Mouse (Mus musculus) lung, embryonic 16.5 days (tissue): ENCODE measurements around the gene Slc10a7. TPM values are rescaled to one million over a fixed set of nuclear protein-coding genes. Genes with fewer than 3 reads are reported as not detected.
A peak's percentile ranks its signal among the peaks of the same experiment; 100 is the strongest.

Experiments used
- ATAC-seq: fragments of 200-750 bp; cut with Nextera tagmentation; 2 replicates; pipeline ENCODE4 v1.8.0; 2017; ENCODE audit warnings: low read depth, mild to moderate bottlenecking, moderate library complexity
- H3K27ac ChIP-seq: fragments of 300-500 bp; sonication (generic); 2 replicates; pipeline ENCODE4 v1.5.1; 2014; ENCODE audit warnings: mild to moderate bottlenecking, control low read depth, low read length
- H3K27me3 ChIP-seq: fragments of 300-500 bp; sonication (generic); 2 replicates; pipeline ENCODE4 v1.6.1; 2014; ENCODE audit warnings: low read depth, low read length, mixed read lengths; ENCODE audit not compliant: control insufficient read depth, insufficient read depth
- H3K36me3 ChIP-seq: fragments of 300-500 bp; sonication (generic); 2 replicates; pipeline ENCODE4 v1.6.1; 2014; ENCODE audit warnings: low read length; ENCODE audit not compliant: control insufficient read depth, insufficient read depth
- H3K4me1 ChIP-seq: fragments of 300-500 bp; sonication (generic); replicated peaks from 2 replicates; pipeline ENCODE4 v1.6.1; 2014; ENCODE audit warnings: low read length, mixed read lengths; ENCODE audit not compliant: control insufficient read depth, insufficient read depth
- H3K4me2 ChIP-seq: fragments of 300-500 bp; sonication (generic); 2 replicates; pipeline ENCODE4 v1.6.1; 2014; ENCODE audit warnings: low read depth, low read length, control low read depth
- H3K4me3 ChIP-seq: fragments of 300-500 bp; sonication (generic); 2 replicates; pipeline ENCODE4 v1.5.1; 2014; ENCODE audit warnings: mild to moderate bottlenecking, low read length, control low read depth
- H3K9ac ChIP-seq: fragments of 300-500 bp; sonication (generic); 2 replicates; pipeline ENCODE4 v1.6.1; 2014; ENCODE audit warnings: low read length, control low read depth
- H3K9me3 ChIP-seq: fragments of 300-500 bp; sonication (generic); 2 replicates; pipeline ENCODE4 v1.6.1; 2016; ENCODE audit warnings: low read length; ENCODE audit not compliant: control insufficient read depth
- WGBS: fragments of 180-500 bp; shearing (Covaris S2); extraction: QIAGEN DNeasy Blood & Tissue Kit; methylation state at CpG from one replicate; pipeline ENCODE4 v1.1.7; 2014; 5-methylcytosine and 5-hydroxymethylcytosine counted together
- polyA plus RNA-seq: library from polyadenylated mRNA; unstranded; fragments of >200 nt; fragmentation: Nextera tagmentation; extraction: Ambion mirVana; gene quantifications from 2 replicates; pipeline ENCODE4 v1.2.1, GENCODE M21; 2015

Gene Slc10a7
- polyA plus RNA-seq, 1 experiment from 2014 or later: 21.6 TPM

DNA sequence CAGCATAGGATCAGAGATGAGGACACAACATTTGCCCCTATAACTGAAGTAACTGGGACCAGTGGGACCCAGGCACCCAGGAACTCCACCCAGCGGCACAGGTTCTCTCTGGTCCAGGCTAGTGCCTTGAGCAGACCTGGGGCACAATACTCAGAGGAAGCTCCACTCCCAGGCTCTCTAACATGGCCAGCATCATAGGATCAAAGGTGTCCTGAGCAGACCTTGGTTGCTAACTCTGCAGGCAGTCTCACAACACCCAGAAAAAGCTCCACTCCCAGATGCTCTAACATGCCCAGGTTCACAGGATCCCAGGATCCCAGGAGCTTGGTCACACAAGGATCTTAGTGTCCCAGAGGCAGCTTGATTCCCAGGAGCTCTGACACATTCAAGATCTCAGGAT is 256.4 kb downstream of the Slc10a7 start:
- Histone ChIP-seq H3K27ac (no peak overlapping the region), H3K4me3 (no peak overlapping the region), H3K27me3 (no peaks in the 10 kb centered on the region), H3K9ac (no peak overlapping the region), H3K4me1 (no peaks in the 10 kb centered on the region), H3K9me3 (peaks cover 3% of the 10 kb centered on the region; the same call in 1 of the 2 replicates), H3K36me3 (no peaks in the 10 kb centered on the region), H3K4me2 (no peak overlapping the region)
- WGBS: 88% methylated on average over 1 of the region's 1 CpGs
- ATAC-seq: no peak

DNA sequence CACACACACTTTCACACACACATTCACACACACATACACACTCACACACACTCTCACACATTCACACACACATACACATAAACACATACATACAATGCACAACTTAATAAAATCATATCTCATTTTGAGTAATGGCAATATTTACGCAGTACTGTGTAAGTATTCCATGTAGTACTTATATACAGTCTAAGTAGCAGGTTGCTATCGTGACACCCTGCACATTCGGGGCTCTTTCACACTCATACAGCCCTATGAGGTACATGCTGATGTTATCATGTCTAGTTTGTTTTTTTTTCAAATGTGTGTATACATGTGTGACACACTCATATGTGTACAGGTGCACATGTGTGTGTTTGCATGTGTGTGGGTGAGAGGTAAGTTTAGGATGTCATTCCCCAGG is 261.4 kb downstream of the Slc10a7 start:
- H3K27ac ChIP-seq: peak overlapping the region; percentile 44; the same call in 1 of the 2 replicates
- no peak overlapping the region for H3K4me3 ChIP-seq
- no peaks in the 10 kb centered on the region for H3K27me3 ChIP-seq
- WGBS: 64% methylated on average over 3 of the region's 3 CpGs
- H3K9ac ChIP-seq: no peak overlapping the region
- H3K4me1 ChIP-seq: no peaks in the 10 kb centered on the region
- H3K4me2 ChIP-seq: no peak overlapping the region
- H3K9me3 ChIP-seq: no peaks in the 10 kb centered on the region
- ATAC-seq: peak; percentile 67; the same call in 1 of the 2 replicates
- no peaks in the 10 kb centered on the region for H3K36me3 ChIP-seq

DNA sequence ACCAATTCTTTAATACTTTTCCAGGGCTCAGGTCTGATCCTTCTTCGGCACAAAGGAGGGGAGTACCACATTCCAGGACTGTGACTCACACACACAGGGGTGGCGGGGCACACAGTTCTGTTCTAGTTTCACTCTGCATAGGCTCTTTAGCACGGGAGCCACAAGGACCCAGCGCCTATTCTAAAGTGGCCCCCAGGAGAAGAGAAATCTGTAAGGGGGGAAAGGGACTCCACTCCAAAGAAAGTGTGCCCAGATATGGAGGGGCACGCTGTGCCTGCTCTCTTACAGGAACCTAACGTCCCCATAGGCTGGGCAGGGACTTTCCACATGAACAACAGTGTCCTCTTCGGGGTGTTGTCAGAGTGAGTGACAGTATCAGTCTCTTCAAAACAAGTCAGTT is 262.1 kb downstream of the Slc10a7 start:
- H3K9me3 ChIP-seq: no peaks in the 10 kb centered on the region
- H3K9ac ChIP-seq: no peak overlapping the region
- peak overlapping the region; percentile 1; the same call in 1 of the 2 replicates for H3K4me3 ChIP-seq
- peak; percentile 98 for ATAC-seq
- no peaks in the 10 kb centered on the region for H3K36me3 ChIP-seq
- peak overlapping the region; percentile 38 for H3K4me2 ChIP-seq
- no peaks in the 10 kb centered on the region for H3K27me3 ChIP-seq
- H3K4me1 ChIP-seq: no peaks in the 10 kb centered on the region
- peak overlapping the region; percentile 31 for H3K27ac ChIP-seq
- WGBS: 33% methylated on average over 7 of the region's 7 CpGs

DNA sequence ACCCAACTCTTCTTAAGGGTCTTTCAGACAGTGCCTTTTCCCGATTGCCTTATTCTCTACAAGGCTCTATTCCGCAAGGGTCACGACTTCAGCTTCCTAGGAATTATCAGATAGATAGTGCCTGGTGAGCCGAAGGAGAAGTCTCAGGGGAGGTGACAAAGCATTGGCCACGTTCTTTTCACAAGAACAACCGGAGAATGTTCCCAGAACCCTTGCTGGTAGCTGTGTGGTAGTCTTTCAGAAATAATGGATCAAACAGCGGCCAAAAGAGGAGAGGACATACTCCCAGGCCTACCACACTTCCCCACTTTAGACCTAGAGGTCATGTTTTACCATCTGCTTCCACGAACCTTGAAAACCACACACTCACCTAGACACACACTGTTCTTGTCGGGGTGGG is 267.7 kb downstream of the Slc10a7 start:
- no peaks in the 10 kb centered on the region for H3K4me1 ChIP-seq
- ATAC-seq: no peak
- peaks cover 3% of the 10 kb centered on the region; the same call in 1 of the 2 replicates for H3K9me3 ChIP-seq
- no peak overlapping the region for H3K4me3 ChIP-seq
- H3K9ac ChIP-seq: no peak overlapping the region
- H3K4me2 ChIP-seq: no peak overlapping the region
- no peaks in the 10 kb centered on the region for H3K27me3 ChIP-seq
- no peak overlapping the region for H3K27ac ChIP-seq
- WGBS: 87% methylated on average over 9 of the region's 9 CpGs
- no peaks in the 10 kb centered on the region for H3K36me3 ChIP-seq

Other genes starting within 250 kb of the Slc10a7 start
- gene Pou4f2, start 72.7 kb upstream of the Slc10a7 start, polyA plus RNA-seq: not detected in 2 replicates
- 195 and 217 TPM in 2 replicates for gene Rbmxl1, start 448 bp upstream of the Slc10a7 start, polyA plus RNA-seq